Mouse (Mus musculus) brain, embryonic 14.5 days (tissue): ENCODE results near the gene Lmo1.

Experiments used
- CTCF ChIP-seq: fragments of 200-500 bp; IDR thresholded peaks from 2 replicates; pipeline ENCODE4 v1.5.1; 2012; ENCODE audit warnings: inconsistent platforms, mild to moderate bottlenecking, moderate library complexity, borderline replicate concordance; ENCODE audit not compliant: insufficient read depth, insufficient read length; ENCODE audit errors: extremely low read depth
- POLR2A ChIP-seq: fragments of 200-500 bp; IDR thresholded peaks from 2 replicates; pipeline ENCODE4 v1.6.1; 2012; ENCODE audit warnings: mild to moderate bottlenecking, inconsistent platforms, borderline replicate concordance; ENCODE audit not compliant: poor library complexity, insufficient read depth, insufficient read length, severe bottlenecking; ENCODE audit errors: extremely low read depth

DNA sequence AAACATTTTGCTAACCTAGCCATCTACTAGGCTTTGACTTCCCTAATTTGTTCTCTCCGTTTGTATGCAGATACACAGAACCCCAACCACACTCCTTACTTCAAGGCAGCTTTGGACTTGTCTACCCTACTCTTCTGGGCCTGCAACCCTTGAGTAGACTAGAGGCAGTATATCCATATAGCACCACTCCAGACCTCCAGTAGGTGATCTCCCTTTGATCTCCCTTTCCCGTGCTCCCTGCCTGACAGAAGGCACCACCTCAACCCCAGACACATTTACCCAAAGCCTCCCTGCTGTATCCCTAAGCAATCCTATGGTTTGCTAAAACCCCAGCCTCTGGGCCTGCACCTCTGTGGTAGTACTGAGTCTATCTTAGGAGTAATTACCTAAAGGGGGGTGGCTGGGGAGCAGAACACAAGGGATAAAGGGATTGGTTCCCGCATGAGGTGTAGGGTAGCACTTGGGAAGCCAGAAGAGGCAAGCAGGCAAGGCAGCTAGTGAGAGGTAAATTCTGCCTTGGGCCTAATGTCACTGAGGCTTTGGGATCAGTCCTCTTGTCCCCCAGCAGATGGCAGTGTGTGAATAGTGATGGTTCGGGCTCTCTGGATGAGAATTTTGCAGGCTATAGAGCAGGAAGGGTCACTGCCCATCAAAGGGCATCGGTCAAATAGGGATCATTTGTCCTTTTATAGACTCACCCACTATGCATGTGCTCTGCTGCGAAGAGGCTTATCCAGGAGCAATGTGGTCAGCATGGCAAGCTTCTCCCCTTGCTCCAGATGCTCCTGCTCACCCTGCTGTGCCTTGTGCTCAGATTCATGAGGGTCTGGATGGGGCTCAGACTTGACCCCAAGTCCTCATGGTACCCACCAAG, 76.6 kb downstream of the Lmo1 start:
- TF ChIP-seq POLR2A (no peak), CTCF (peak; percentile 83)
